Mouse (Mus musculus): Measurements from ENCODE around the gene Cactin. TPM values are rescaled to one million over a fixed set of nuclear protein-coding genes. Genes with fewer than 3 reads are reported as not detected.

Gene Cactin
- polyA plus RNA-seq, 1 experiment from 2014 or later = 58.8 TPM

- Histone ChIP-seq H3K9me3 (no peaks in the 10 kb centered on the region), H3K4me3 (no peak overlapping the region), H3K27me3 (ENCODE audit: insufficient read depth, poor library complexity, severe bottlenecking) (peaks cover 9% of the 10 kb centered on the region; the same call in 1 of the 2 replicates), H3K36me3 (peaks cover 97% of the 10 kb centered on the region), H3K27ac (no peak overlapping the region), H3K4me1 (replicated peaks) (peaks cover 31% of the 10 kb centered on the region)
- no peak for DNase-seq (ENCODE audit: low spot score)
- 79% methylated on average over 7 of the region's 7 CpGs for WGBS
Observed at GRCm38 (mm10) chr10:81314201-81314600, 6.7 kb upstream of the Cactin start.

GRCm38 (mm10) chr10:81315587-81315986 lies 5.3 kb upstream of the Cactin start:
- no peak for DNase-seq (ENCODE audit: low spot score)
- peaks cover 83% of the 10 kb centered on the region for H3K36me3 ChIP-seq
- WGBS = 92% methylated on average over 16 of the region's 16 CpGs
- H3K4me3 ChIP-seq = no peak overlapping the region
- H3K4me1 ChIP-seq (replicated peaks) = peaks cover 40% of the 10 kb centered on the region
- H3K27ac ChIP-seq = no peak overlapping the region
- no peaks in the 10 kb centered on the region for H3K9me3 ChIP-seq
- H3K27me3 ChIP-seq (ENCODE audit: insufficient read depth, poor library complexity, severe bottlenecking) = peaks cover 9% of the 10 kb centered on the region; the same call in 1 of the 2 replicates

- H3K4me3 ChIP-seq = peak overlapping the region; percentile 38
- no peaks in the 10 kb centered on the region for H3K9me3 ChIP-seq
- H3K4me1 ChIP-seq (replicated peaks) = peaks cover 41% of the 10 kb centered on the region
- H3K27ac ChIP-seq = peak overlapping the region; percentile 72
- peaks cover 9% of the 10 kb centered on the region; the same call in 1 of the 2 replicates for H3K27me3 ChIP-seq (ENCODE audit: insufficient read depth, poor library complexity, severe bottlenecking)
- DNase-seq (ENCODE audit: low spot score) = no peak
- WGBS = 40% methylated on average over 16 of the region's 16 CpGs
- peaks cover 74% of the 10 kb centered on the region for H3K36me3 ChIP-seq
Observed at GRCm38 (mm10) chr10:81316338-81317060, 4.4 kb upstream of the Cactin start.

- Histone ChIP-seq H3K4me3 (peak overlapping the region; percentile 38), H3K4me1 (replicated peaks) (peaks cover 49% of the 10 kb centered on the region), H3K27ac (peak overlapping the region; percentile 72), H3K36me3 (peaks cover 67% of the 10 kb centered on the region), H3K9me3 (no peaks in the 10 kb centered on the region), H3K27me3 (ENCODE audit: insufficient read depth, poor library complexity, severe bottlenecking) (peaks cover 9% of the 10 kb centered on the region; the same call in 1 of the 2 replicates)
- 9% methylated on average over 20 of the region's 20 CpGs for WGBS
- DNase-seq (ENCODE audit: low spot score) = no peak
Observed at GRCm38 (mm10) chr10:81317273-81317672, 3.6 kb upstream of the Cactin start.

GRCm38 (mm10) chr10:81318589-81319329 lies 2.1 kb upstream of the Cactin start:
- peak overlapping the region; percentile 80; the same call in 1 of the 2 replicates for H3K4me3 ChIP-seq
- H3K4me1 ChIP-seq (replicated peaks) = peaks cover 55% of the 10 kb centered on the region
- H3K27me3 ChIP-seq (ENCODE audit: insufficient read depth, poor library complexity, severe bottlenecking) = peaks cover 9% of the 10 kb centered on the region; the same call in 1 of the 2 replicates
- DNase-seq (ENCODE audit: low spot score) = no peak
- no peaks in the 10 kb centered on the region for H3K9me3 ChIP-seq
- H3K36me3 ChIP-seq = peaks cover 67% of the 10 kb centered on the region
- H3K27ac ChIP-seq = peak overlapping the region; percentile 96
- WGBS = 92% methylated on average over 13 of the region's 13 CpGs

GRCm38 (mm10) chr10:81319330-81319699 lies 1.6 kb upstream of the Cactin start:
- peaks cover 59% of the 10 kb centered on the region for H3K4me1 ChIP-seq (replicated peaks)
- WGBS = 39% methylated on average over 8 of the region's 8 CpGs
- DNase-seq (ENCODE audit: low spot score) = no peak
- H3K4me3 ChIP-seq = peak overlapping the region; percentile 80
- no peaks in the 10 kb centered on the region for H3K9me3 ChIP-seq
- peaks cover 67% of the 10 kb centered on the region for H3K36me3 ChIP-seq
- H3K27me3 ChIP-seq (ENCODE audit: insufficient read depth, poor library complexity, severe bottlenecking) = peaks cover 9% of the 10 kb centered on the region; the same call in 1 of the 2 replicates
- peak overlapping the region; percentile 96 for H3K27ac ChIP-seq

- DNase-seq (ENCODE audit: low spot score) = peak; percentile 98
- H3K4me3 ChIP-seq = peak overlapping the region; percentile 80
- no peaks in the 10 kb centered on the region for H3K9me3 ChIP-seq
- 2% methylated on average over 38 of the region's 38 CpGs for WGBS
- H3K27me3 ChIP-seq (ENCODE audit: insufficient read depth, poor library complexity, severe bottlenecking) = peaks cover 9% of the 10 kb centered on the region; the same call in 1 of the 2 replicates
- H3K4me1 ChIP-seq (replicated peaks) = peaks cover 59% of the 10 kb centered on the region
- peaks cover 67% of the 10 kb centered on the region for H3K36me3 ChIP-seq
- peak overlapping the region; percentile 96 for H3K27ac ChIP-seq
Observed at GRCm38 (mm10) chr10:81319741-81320549, 958 bp upstream of the Cactin start.

GRCm38 (mm10) chr10:81321436-81321835 lies 533 bp downstream of the Cactin start:
- Histone ChIP-seq H3K4me3 (peak overlapping the region; percentile 80), H3K4me1 (replicated peaks) (peaks cover 60% of the 10 kb centered on the region), H3K27me3 (ENCODE audit: insufficient read depth, poor library complexity, severe bottlenecking) (peaks cover 5% of the 10 kb centered on the region; the same call in 1 of the 2 replicates), H3K9me3 (no peaks in the 10 kb centered on the region), H3K27ac (peak overlapping the region; percentile 96), H3K36me3 (peaks cover 67% of the 10 kb centered on the region)
- DNase-seq (ENCODE audit: low spot score) = no peak
- WGBS = 4% methylated on average over 20 of the region's 20 CpGs

GRCm38 (mm10) chr10:81322444-81322843 lies 1.5 kb downstream of the Cactin start:
- peak overlapping the region; percentile 80 for H3K4me3 ChIP-seq
- peaks cover 56% of the 10 kb centered on the region for H3K4me1 ChIP-seq (replicated peaks)
- H3K27ac ChIP-seq = no peak overlapping the region
- peaks cover 67% of the 10 kb centered on the region for H3K36me3 ChIP-seq
- DNase-seq (ENCODE audit: low spot score) = no peak
- no peaks in the 10 kb centered on the region for H3K27me3 ChIP-seq (ENCODE audit: insufficient read depth, poor library complexity, severe bottlenecking)
- WGBS = 95% methylated on average over 27 of the region's 27 CpGs
- no peaks in the 10 kb centered on the region for H3K9me3 ChIP-seq

- Histone ChIP-seq H3K4me3 (no peak overlapping the region), H3K4me1 (replicated peaks) (peaks cover 58% of the 10 kb centered on the region), H3K9me3 (no peaks in the 10 kb centered on the region), H3K27me3 (ENCODE audit: insufficient read depth, poor library complexity, severe bottlenecking) (no peaks in the 10 kb centered on the region), H3K27ac (no peak overlapping the region), H3K36me3 (peaks cover 65% of the 10 kb centered on the region)
- DNase-seq (ENCODE audit: low spot score) = no peak
- 96% methylated on average over 23 of the region's 23 CpGs for WGBS
Observed at GRCm38 (mm10) chr10:81323141-81323775, 2.4 kb downstream of the Cactin start.

- H3K27me3 ChIP-seq (ENCODE audit: insufficient read depth, poor library complexity, severe bottlenecking) = no peaks in the 10 kb centered on the region
- 97% methylated on average over 18 of the region's 18 CpGs for WGBS
- H3K9me3 ChIP-seq = no peaks in the 10 kb centered on the region
- no peak overlapping the region for H3K27ac ChIP-seq
- DNase-seq (ENCODE audit: low spot score) = no peak
- peaks cover 65% of the 10 kb centered on the region for H3K36me3 ChIP-seq
- H3K4me1 ChIP-seq (replicated peaks) = peaks cover 58% of the 10 kb centered on the region
- no peak overlapping the region for H3K4me3 ChIP-seq
Observed at GRCm38 (mm10) chr10:81323791-81324530, 3.1 kb downstream of the Cactin start.
